Mouse (Mus musculus) hematopoietic stem cell, adult 5-6 weeks (primary cell): ENCODE data around the gene Ace. TPM values are rescaled to one million over a fixed set of nuclear protein-coding genes. Genes with fewer than 3 reads are reported as not detected.
"Not testable (repeated sequence)": the region's sequence is repeated elsewhere in the genome, so short reads cannot be mapped to it uniquely, and the experiment has no call there.

Source experiments
- ATAC-seq, 2 experiments: fragments of 125-278 bp in 1 of 2; replicated peaks in 1 of 2; 2 replicates each; pipeline ENCODE4 v1.8.0; 2016 to 2017; ENCODE audit warnings: inconsistent platforms in 2 of 2, mild to moderate bottlenecking in 2 of 2, moderate number of reproducible peaks in 2 of 2, low read depth in 1 of 2, moderate TSS enrichment in 1 of 2; ENCODE audit not compliant: low FRiP score in 2 of 2, poor library complexity in 2 of 2, severe bottlenecking in 2 of 2, insufficient read depth in 1 of 2, low TSS enrichment in 1 of 2
- total RNA-seq: library from RNA; stranded (forward); fragments of 172-1452, 232-1000 nt; gene quantifications from 2 replicates; pipeline ENCODE4 v1.2.3, GENCODE M21; 2017

Gene Ace
- total RNA-seq, 1 experiment from 2014 or later, result 0.20 TPM

DNA sequence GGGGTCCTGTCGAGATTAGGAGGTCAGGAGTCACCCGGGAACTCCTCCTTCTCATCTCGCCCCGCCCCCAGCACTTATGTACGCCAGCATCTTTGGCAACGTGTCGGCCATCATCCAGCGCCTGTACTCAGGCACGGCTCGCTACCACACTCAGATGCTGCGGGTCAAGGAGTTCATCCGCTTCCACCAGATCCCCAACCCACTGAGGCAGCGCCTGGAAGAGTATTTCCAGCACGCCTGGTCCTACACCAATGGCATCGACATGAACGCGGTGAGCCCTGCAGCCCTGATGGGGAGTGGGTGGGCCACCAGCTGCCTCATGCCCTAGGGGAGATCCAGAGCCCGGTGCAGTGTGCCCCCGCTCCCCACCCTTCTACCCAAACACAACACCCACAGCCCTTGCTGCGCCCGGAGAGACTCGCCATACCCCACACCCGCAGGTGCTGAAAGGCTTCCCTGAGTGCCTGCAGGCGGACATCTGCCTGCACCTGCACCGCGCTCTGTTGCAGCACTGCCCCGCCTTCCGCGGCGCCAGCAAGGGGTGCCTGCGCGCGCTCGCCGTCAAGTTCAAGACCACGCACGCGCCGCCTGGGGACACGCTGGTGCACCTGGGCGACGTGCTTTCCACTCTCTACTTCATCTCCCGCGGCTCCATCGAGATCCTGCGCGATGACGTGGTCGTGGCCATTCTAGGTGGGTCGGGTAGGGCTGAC lies 52.5 kb downstream of the Ace start:
- ATAC-seq, result peak; percentile 18 to 32; a peak in 1 of 4 replicates

DNA sequence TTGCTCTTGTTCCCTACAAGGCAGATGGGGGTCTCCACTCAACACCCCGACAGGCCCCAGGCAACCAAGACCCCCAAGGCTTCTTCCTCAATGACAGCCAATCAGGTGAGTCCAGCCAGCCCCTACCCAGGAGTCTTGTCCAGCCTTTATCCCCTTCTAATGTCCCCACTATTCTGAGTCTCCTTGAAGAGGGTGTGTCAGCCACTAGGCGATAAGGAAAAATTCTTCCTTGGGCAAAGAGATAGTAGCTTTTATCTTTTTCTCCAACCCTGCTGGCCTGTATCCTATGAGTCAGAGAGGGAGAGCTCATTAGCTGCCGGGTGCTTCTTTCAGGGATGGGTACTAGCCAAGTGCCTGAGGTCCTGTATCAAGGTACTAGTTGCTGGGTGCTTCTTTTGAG lies 58.0 kb downstream of the Ace start:
- ATAC-seq, result no peak

DNA sequence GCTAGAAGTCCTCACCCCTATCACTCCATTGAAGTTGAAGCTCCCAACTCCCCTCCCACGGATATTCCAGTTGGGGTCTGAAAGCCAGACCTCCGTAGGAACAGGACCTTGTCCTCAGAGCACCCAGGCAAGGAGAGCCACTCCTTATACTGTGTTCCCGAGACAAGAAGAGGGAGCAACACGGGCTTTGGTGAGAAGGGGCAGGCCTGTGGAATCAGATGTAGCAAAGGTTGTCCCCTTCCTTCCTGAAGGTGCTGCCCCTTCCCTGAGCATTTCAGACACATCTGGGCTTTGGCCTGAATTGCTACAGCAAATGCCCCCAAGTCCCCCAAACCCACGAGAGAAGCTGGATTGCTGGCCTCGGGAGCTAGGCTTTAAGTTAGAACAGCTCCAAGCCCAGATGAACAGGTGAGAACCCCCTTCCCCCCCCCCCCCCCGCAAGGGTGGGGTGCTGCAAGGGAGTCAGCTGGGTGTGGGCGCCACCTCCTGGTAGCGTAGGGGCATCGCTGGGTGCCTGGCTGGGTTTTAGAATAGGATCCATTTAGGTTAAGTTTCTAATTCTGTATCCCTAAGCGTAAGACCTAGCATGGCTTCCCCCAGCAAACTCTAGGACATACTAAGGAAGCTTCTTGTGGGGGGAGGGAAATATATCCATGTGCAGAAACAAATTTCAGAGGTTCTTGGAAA lies 58.9 kb downstream of the Ace start:
- ATAC-seq, result peak; percentile 62 to 75

DNA sequence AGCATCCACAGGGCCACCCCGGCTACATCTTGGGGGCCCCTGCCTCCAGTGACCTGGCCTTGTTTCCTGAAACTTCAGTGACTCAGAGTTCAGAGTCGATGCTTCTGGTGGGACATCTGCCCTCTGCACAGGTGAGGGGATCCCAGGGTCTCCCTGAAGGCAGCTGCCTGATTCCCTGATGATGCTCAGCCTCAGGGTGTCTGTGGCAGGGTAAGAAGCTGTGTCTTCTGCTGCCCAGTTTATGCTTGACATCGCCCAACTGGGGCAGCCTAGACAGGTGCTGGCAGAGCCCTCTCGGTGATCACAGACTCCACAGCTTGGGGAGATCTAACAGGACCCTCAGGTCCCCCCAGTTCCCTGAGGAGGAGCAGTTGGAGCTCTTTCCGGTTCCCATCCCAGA lies 59.9 kb downstream of the Ace start:
- peak in 1 of 2 experiments; percentile 12; a peak in 1 of 4 replicates for ATAC-seq

DNA sequence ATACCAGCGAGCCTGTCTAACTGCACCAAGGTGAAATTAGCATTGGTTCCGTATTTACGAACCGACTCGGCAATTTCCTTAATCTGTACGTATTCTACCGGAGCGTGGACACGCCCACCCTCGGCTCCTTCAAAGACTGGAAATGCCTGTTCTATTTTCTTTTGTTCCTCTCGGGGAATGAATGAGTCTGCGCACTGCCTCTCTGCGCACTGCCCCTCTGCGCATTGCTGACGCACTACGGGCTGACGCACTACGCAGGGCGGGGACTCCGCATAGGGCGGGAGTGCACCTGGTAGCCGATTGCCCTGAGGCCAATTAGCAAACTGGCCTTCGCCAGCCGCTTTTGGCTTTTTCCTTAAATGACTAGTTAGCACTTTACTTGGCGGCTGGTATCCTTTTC lies 64.3 kb downstream of the Ace start:
- not testable (repeated sequence) for ATAC-seq

DNA sequence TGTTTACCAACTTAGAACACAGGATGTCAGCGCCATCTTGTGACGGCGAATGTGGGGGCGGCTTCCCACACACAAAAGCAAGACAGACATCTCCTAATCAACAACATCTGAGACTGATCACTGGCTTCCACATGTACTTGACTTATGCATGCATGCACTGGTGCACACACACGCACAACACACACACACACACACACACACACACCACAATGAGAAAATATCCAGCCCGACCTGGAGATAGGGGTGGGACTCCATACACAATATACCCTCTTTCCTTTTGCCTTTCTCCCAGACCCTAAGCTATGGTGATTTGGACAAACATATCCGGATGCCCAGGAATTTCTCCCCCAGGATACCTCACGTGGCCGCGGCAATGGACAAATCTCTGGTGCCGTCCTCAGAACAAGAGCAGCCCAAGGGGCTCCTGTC lies 65.8 kb downstream of the Ace start:
- peak in 1 of 2 experiments; percentile 30; a peak in 1 of 4 replicates for ATAC-seq

DNA sequence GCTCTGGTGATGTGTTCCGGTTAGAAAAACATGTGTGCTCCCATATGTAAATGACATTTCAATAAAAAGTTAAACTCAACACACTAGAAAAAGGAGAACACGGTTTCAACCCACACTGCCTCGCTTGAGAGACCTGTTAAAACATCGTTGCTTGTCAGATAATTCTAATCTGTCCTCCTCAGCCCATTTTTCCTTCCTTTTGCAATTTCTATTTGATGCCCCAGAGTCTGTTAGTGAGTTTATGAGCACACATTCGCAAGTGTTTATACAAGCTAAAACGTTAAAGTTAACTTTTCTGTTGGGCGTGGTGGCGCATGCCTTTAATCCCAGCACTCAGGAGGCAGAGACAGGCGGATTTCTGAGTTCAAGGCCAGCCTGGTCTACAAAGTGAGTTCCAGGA lies 67.2 kb downstream of the Ace start:
- no peak for ATAC-seq

DNA sequence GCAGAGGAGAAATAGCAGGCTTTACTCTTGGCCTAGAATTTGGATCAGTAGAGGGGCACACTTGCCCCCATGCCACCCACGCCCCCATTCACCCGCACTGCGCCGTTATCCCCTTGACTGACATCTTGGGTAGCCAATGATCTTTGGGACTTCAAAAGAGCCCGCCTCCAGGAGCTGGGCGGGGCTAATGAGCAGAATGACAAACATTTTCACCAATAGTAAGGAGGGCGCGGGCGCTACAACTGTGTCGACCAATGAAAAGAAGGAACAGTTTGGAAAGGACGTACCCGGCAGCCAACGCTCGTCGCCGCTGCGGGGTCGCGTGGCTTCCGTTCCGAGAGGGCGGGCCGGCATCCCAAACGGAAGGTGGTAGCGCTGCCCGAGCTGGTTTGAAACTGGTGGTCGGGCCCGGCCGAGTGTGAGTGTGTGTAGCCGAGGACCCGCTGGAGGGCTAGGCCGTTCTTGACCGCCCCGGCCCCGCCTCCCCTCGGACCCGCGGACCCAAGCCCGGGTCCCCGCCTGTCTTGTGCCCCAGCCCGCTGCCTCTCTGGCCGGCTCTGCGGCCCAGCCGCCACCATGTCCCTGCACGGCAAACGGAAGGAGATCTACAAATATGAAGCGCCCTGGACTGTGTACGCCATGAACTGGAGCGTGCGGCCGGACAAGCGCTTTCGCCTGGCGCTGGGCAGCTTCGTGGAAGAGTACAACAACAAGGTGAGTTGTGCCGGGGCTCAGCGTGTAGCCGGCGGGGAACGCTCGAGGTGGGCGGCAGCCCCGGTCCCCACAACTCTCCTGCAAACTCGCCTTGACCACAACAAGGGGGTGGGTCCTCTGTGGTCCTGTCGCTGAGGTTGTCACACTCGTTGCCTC lies 69.0 kb downstream of the Ace start, which contains the start of gene Dcaf7:
Gene Dcaf7, plus strand, starts transcription at position 325 of the 870 bp plus-strand sequence.
- ATAC-seq, result peak; percentile 97 to 98

DNA sequence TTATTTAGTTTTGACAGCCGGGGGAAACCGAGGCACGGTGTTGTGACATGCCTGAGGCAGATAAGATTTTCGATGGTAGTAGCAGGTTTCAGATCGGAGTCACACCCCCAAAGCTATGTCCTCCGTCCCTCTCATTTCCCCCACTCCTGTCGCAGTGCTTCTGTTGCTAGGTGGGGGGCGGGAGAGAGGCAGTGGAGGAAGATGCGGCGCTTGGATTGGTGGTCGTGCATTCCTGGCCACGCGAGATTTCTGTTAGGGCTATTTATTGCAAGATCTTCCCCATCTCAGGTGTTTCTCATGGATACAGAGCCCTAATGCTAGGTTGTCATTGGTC lies 69.6 kb downstream of the Ace start:
- ATAC-seq, result peak in 1 of 2 experiments; percentile 36; a peak in 2 of 4 replicates

Other genes starting within 250 kb of the Ace start
- 1.2 and 2.2 TPM in 2 replicates for gene Cyb561, start 14.6 kb upstream of the Ace start, total RNA-seq
- gene Ace3, start 26.7 kb downstream of the Ace start, total RNA-seq, result not detected in 2 replicates
- 0.50 TPM in 1 of 2 replicates, not detected in the other for gene Kcnh6, start 40.2 kb downstream of the Ace start, total RNA-seq
- gene Dcaf7, start 68.9 kb downstream of the Ace start, total RNA-seq, result 51.7 and 67.6 TPM in 2 replicates
- gene Taco1, start 98.1 kb downstream of the Ace start, total RNA-seq, result 10.2 and 12.8 TPM in 2 replicates
- 37.0 and 42.3 TPM in 2 replicates for gene Map3k3, start 116.7 kb downstream of the Ace start, total RNA-seq
- 13.6 TPM in 1 of 2 replicates, not detected in the other for gene Gm10840, start 192.9 kb downstream of the Ace start, total RNA-seq
- 39.7 and 57.2 TPM in 2 replicates for gene Limd2, start 192.9 kb downstream of the Ace start, total RNA-seq
- gene Strada, start 234.2 kb downstream of the Ace start, total RNA-seq, result 18.2 and 21.7 TPM in 2 replicates
- gene Ccdc47, start 248.4 kb downstream of the Ace start, total RNA-seq, result 186 and 253 TPM in 2 replicates
- gene Ddx42, start 249.0 kb downstream of the Ace start, total RNA-seq, result 106 and 108 TPM in 2 replicates